8 mouse cellular contexts compared by ENCODE assay signal in genomic region chr5:21785053-21785452, GRCm38 (mm10). TPM values are rescaled to one million over a fixed set of nuclear protein-coding genes. Genes with fewer than 3 reads are reported as not detected.
DNase-seq lines count a peak whose midpoint lies in the region; ATAC-seq and TF ChIP-seq lines count a peak whose summit lies in the region.

TSS of gene Dnajc2 (minus strand) at chr5:21785251.
TSS of gene Psmc2 (plus strand) at chr5:21785283.

- DNase-seq in 416B (ENCODE audit: low read depth): peak; percentile 93
- peak; percentile 88 for DNase-seq in heart, adult 8-10 months (ENCODE audit: low spot score)
- DNase-seq in kidney, adult 9 months: peak; percentile 93
- DNase-seq in limb, embryonic 14.5 days (ENCODE audit: low spot score): peak; percentile 92
- peak; percentile 95 for DNase-seq in midbrain, postnatal 0 days (ENCODE audit: low spot score)
- peak; percentile 78 to 84 for DNase-seq in spleen, postnatal 14 days (ENCODE audit: low spot score in 2 of 2)

- no peaks in the 10 kb centered on the region for H3K27me3 ChIP-seq in embryonic facial prominence, embryonic 15.5 days
- no peaks in the 10 kb centered on the region for H3K27me3 ChIP-seq in limb, embryonic 14.5 days (ENCODE audit: control insufficient read depth, insufficient read depth, low read length)
- H3K27me3 ChIP-seq in midbrain, postnatal 0 days (ENCODE audit: insufficient read depth, low read length): no peaks in the 10 kb centered on the region

- H3K9me3 ChIP-seq in embryonic facial prominence, embryonic 15.5 days (replicated peaks): no peaks in the 10 kb centered on the region
- H3K9me3 ChIP-seq in limb, embryonic 14.5 days (ENCODE audit: control insufficient read depth, low read length): no peaks in the 10 kb centered on the region
- no peaks in the 10 kb centered on the region for H3K9me3 ChIP-seq in midbrain, postnatal 0 days (ENCODE audit: low read length)

- H3K36me3 ChIP-seq in embryonic facial prominence, embryonic 15.5 days: peaks cover 30% of the 10 kb centered on the region
- H3K36me3 ChIP-seq in limb, embryonic 14.5 days (ENCODE audit: control insufficient read depth, insufficient read depth, low read length): peaks cover 32% of the 10 kb centered on the region
- H3K36me3 ChIP-seq in midbrain, postnatal 0 days (ENCODE audit: insufficient read depth, low read length): peaks cover 26% of the 10 kb centered on the region

- no peaks in the 10 kb centered on the region; the same call in 1 of the 2 replicates for H3K4me1 ChIP-seq in bone marrow, adult 2 months (ENCODE audit: control insufficient read depth, insufficient read depth, low read length)
- H3K4me1 ChIP-seq in embryonic facial prominence, embryonic 15.5 days: peaks cover 19% of the 10 kb centered on the region
- peaks cover 11% of the 10 kb centered on the region; the same call in 1 of the 2 replicates for H3K4me1 ChIP-seq in limb, embryonic 14.5 days (ENCODE audit: control insufficient read depth, insufficient read depth, low read length)
- 0 out of 2 replicates have a peak, but pooled peaks cover 16% of the 10 kb centered on the region for H3K4me1 ChIP-seq in midbrain, postnatal 0 days (ENCODE audit: insufficient read depth, low read length)

- peak within 1 kb of the TSS; percentile 91 for H3K4me3 ChIP-seq in bone marrow, adult 2 months (replicated peaks; ENCODE audit: control insufficient read depth, low read depth, low read length)
- peak within 1 kb of the TSS; percentile 94 for H3K4me3 ChIP-seq in embryonic facial prominence, embryonic 15.5 days (replicated peaks)
- peak within 1 kb of the TSS; percentile 97 for H3K4me3 ChIP-seq in limb, embryonic 14.5 days (replicated peaks; ENCODE audit: low read length)
- peak within 1 kb of the TSS; percentile 94 for H3K4me3 ChIP-seq in midbrain, postnatal 0 days (ENCODE audit: low read depth, low read length)

- peak; percentile 77; the same call in 1 of the 2 replicates for TF ChIP-seq POLR2A in bone marrow, adult 2 months (IDR thresholded peaks at IDR 0.05; ENCODE audit: borderline replicate concordance, control insufficient read depth, low read depth, low read length)
- TF ChIP-seq POLR2A in limb, embryonic 14.5 days (IDR thresholded peaks at IDR 0.05; ENCODE audit: borderline replicate concordance, extremely low read depth, insufficient read depth, insufficient read length): no peak

- peak within 1 kb of the TSS; percentile 80 for H3K9ac ChIP-seq in embryonic facial prominence, embryonic 15.5 days
- H3K9ac ChIP-seq in limb, embryonic 14.5 days (ENCODE audit: low read depth, low read length, severe bottlenecking): peak within 1 kb of the TSS; percentile 72
- peak within 1 kb of the TSS; percentile 68 for H3K9ac ChIP-seq in midbrain, postnatal 0 days (replicated peaks; ENCODE audit: low read length, poor library complexity, severe bottlenecking)

- peak within 1 kb of the TSS; percentile 87 for H3K4me2 ChIP-seq in embryonic facial prominence, embryonic 15.5 days (replicated peaks)
- peak within 1 kb of the TSS; percentile 87 for H3K4me2 ChIP-seq in limb, embryonic 14.5 days (replicated peaks; ENCODE audit: low read depth, low read length, severe bottlenecking)
- H3K4me2 ChIP-seq in midbrain, postnatal 0 days (ENCODE audit: low read depth, low read length, poor library complexity, severe bottlenecking): peak within 1 kb of the TSS; percentile 64

- peak within 1 kb of the TSS; percentile 59 for H3K27ac ChIP-seq in bone marrow, adult 2 months (ENCODE audit: control insufficient read depth, insufficient read depth, low read depth, low read length, poor library complexity)
- peak within 1 kb of the TSS; percentile 89 for H3K27ac ChIP-seq in embryonic facial prominence, embryonic 15.5 days (replicated peaks)
- peak within 1 kb of the TSS; percentile 41; the same call in 1 of the 2 replicates for H3K27ac ChIP-seq in limb, embryonic 14.5 days (replicated peaks; ENCODE audit: low read depth, low read length)
- peak within 1 kb of the TSS; percentile 88 for H3K27ac ChIP-seq in midbrain, postnatal 0 days (ENCODE audit: low read depth, low read length)

- under 1% methylated on average over 37 of the region's 37 CpGs for WGBS in bone marrow, adult 2 months
- under 1% methylated on average over 37 of the region's 37 CpGs for WGBS in embryonic facial prominence, embryonic 15.5 days
- WGBS in limb, embryonic 14.5 days: under 1% methylated on average over 32 of the region's 37 CpGs
- 0% methylated on average over 30 of the region's 37 CpGs for WGBS in midbrain, postnatal 0 days

- no peak for TF ChIP-seq CTCF in bone marrow, adult 2 months (IDR thresholded peaks at IDR 0.05; ENCODE audit: control insufficient read depth, insufficient read depth, low read length)
- no peak for TF ChIP-seq CTCF in midbrain, postnatal 0 days (IDR thresholded peaks at IDR 0.05)

- ATAC-seq in embryonic facial prominence, embryonic 15.5 days (ENCODE audit: insufficient number of reproducible peaks, low FRiP score, low TSS enrichment, low read depth): peak; percentile 94
- ATAC-seq in limb, embryonic 14.5 days (ENCODE audit: low FRiP score, low read depth): peak; percentile 94
- peak; percentile 94 for ATAC-seq in midbrain, postnatal 0 days (ENCODE audit: low FRiP score)

RNA-seq across cellular contexts. Expression of gene Dnajc2, which starts in this region (rescaled TPM):
- polyA plus RNA-seq in bone marrow, adult 2 months (2011; ENCODE audit: insufficient read depth, insufficient read length, low replicate concordance, missing spikeins): 29.1 and 47.2 TPM in 2 replicates
- polyA plus RNA-seq in embryonic facial prominence, embryonic 15.5 days (2015; fragmentation: Nextera tagmentation; extraction: Ambion mirVana): 51.8 and 55.3 TPM in 2 replicates
- 10 to 100 TPM; 19.5 to 23.9 (median 20.7) TPM for total RNA-seq in heart, adult 8-10 months (2022)
- polyA plus RNA-seq in limb, embryonic 14.5 days (2012; rRNA removed): 12.4 and 25.4 TPM in 2 replicates
- 60.2 and 61.1 TPM in 2 replicates for polyA plus RNA-seq in limb, embryonic 14.5 days (2014; fragmentation: Nextera tagmentation; extraction: Ambion mirVana)
- total RNA-seq in midbrain, postnatal 0 days (2014; rRNA removed): 21.3 and 29.0 TPM in 2 replicates
- 68.0 and 71.8 TPM in 2 replicates for polyA plus RNA-seq in midbrain, postnatal 0 days (2015; fragmentation: Nextera tagmentation; extraction: Ambion mirVana)

RNA-seq across cellular contexts. Expression of gene Psmc2, which starts in this region (rescaled TPM):
- polyA plus RNA-seq in bone marrow, adult 2 months (2011; ENCODE audit: insufficient read depth, insufficient read length, low replicate concordance, missing spikeins): 49.8 and 63.0 TPM in 2 replicates
- polyA plus RNA-seq in embryonic facial prominence, embryonic 15.5 days (2015; fragmentation: Nextera tagmentation; extraction: Ambion mirVana): 166 and 171 TPM in 2 replicates
- 100 to 1,000 TPM in 1 of 4 experiments, 10 to 100 TPM in 3; 87.6 to 100 (median 93.1) TPM for total RNA-seq in heart, adult 8-10 months (2022)
- polyA plus RNA-seq in limb, embryonic 14.5 days (2012; rRNA removed): 64.9 and 89.1 TPM in 2 replicates
- 165 and 174 TPM in 2 replicates for polyA plus RNA-seq in limb, embryonic 14.5 days (2014; fragmentation: Nextera tagmentation; extraction: Ambion mirVana)
- 35.8 and 46.4 TPM in 2 replicates for total RNA-seq in midbrain, postnatal 0 days (2014; rRNA removed)
- polyA plus RNA-seq in midbrain, postnatal 0 days (2015; fragmentation: Nextera tagmentation; extraction: Ambion mirVana): 188 and 191 TPM in 2 replicates

Comparison
In these comparisons a context has a peak if more than half of its experiments do, and no peak if none do; other contexts are left out.
1. Peak in every context shown above with its lines: DNase-seq, ATAC-seq, H3K4me3 ChIP-seq and H3K27ac ChIP-seq.